Mouse (Mus musculus): Measurements from ENCODE around the gene Gm13420.
A peak's percentile ranks its signal among the peaks of the same experiment; 100 is the strongest.

DNA sequence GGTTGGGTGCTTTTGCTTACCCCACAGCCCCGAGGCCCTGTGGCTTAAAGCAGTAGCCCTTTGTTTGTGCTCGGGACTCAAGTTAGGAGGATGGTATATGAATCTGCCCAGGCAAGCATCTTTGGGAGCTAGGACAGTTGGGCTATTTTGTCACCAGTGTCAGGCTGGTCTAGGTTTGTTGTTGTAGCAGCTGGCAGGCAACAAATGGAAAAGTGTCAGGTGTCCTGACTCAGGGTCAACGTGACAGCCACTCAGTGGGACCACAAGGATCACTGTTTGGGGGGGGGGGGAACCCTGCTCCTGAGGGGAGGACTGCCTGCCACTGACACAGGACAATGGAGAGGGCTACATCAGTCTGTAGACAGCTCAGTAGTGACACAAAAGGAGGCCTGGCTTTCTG is 40.4 kb downstream of the Gm13420 start:
- peak; percentile 31 for TF ChIP-seq MYOD1 (IDR thresholded peaks at IDR 0.05; ENCODE audit: control insufficient read depth, insufficient read length, low read depth)
- no peak for TF ChIP-seq USF1 (IDR thresholded peaks at IDR 0.05; ENCODE audit: low read depth)
- TF ChIP-seq CTCF (IDR thresholded peaks at IDR 0.05; ENCODE audit: control insufficient read depth, insufficient read depth, insufficient read length) = no peak
- no peak for TF ChIP-seq MAX (IDR thresholded peaks at IDR 0.05)
